Mouse (Mus musculus) midbrain, embryonic 16.5 days (tissue): ENCODE measurements around the gene Cfap20. TPM values are rescaled to one million over a fixed set of nuclear protein-coding genes. Genes with fewer than 3 reads are reported as not detected.
A peak's percentile ranks its signal among the peaks of the same experiment; 100 is the strongest.
"Not testable (repeated sequence)": the region's sequence is repeated elsewhere in the genome, so short reads cannot be mapped to it uniquely, and the experiment has no call there.

Experiments
- ATAC-seq: fragments of 200-750 bp; cut with Nextera tagmentation; 2 replicates; pipeline ENCODE4 v1.8.0; 2017; ENCODE audit warnings: moderate TSS enrichment
- H3K27ac ChIP-seq: fragments of 300-500 bp; sonication (generic); 2 replicates; pipeline ENCODE4 v1.5.1; 2014; ENCODE audit warnings: mild to moderate bottlenecking, low read length, mixed read lengths
- H3K27me3 ChIP-seq: fragments of 300-500 bp; sonication (generic); 2 replicates; pipeline ENCODE4 v1.6.1; 2014; ENCODE audit warnings: low read depth, low read length, mixed read lengths; ENCODE audit not compliant: control insufficient read depth, insufficient read depth
- H3K36me3 ChIP-seq: fragments of 300-500 bp; sonication (generic); 2 replicates; pipeline ENCODE4 v1.6.1; 2014; ENCODE audit warnings: mild to moderate bottlenecking, low read length, moderate library complexity, mixed read lengths; ENCODE audit not compliant: control insufficient read depth, insufficient read depth
- H3K4me1 ChIP-seq: fragments of 300-500 bp; sonication (generic); 2 replicates; pipeline ENCODE4 v1.6.1; 2014; ENCODE audit warnings: mild to moderate bottlenecking, low read length, mixed read lengths; ENCODE audit not compliant: control insufficient read depth, insufficient read depth
- H3K4me2 ChIP-seq: fragments of 300-500 bp; sonication (generic); 2 replicates; pipeline ENCODE4 v1.6.1; 2014; ENCODE audit warnings: mild to moderate bottlenecking, low read length, mixed read lengths
- H3K4me3 ChIP-seq: fragments of 300-500 bp; sonication (generic); 2 replicates; pipeline ENCODE4 v1.5.1; 2014; ENCODE audit warnings: low read depth, mild to moderate bottlenecking, low read length, moderate library complexity, mixed read lengths
- H3K9ac ChIP-seq: fragments of 300-500 bp; sonication (generic); 2 replicates; pipeline ENCODE4 v1.6.1; 2014; ENCODE audit warnings: low read depth, low read length, mixed read lengths
- H3K9me3 ChIP-seq: fragments of 300-500 bp; sonication (generic); replicated peaks from 2 replicates; pipeline ENCODE4 v1.6.1; 2014; ENCODE audit warnings: mild to moderate bottlenecking, low read length, mixed read lengths; ENCODE audit not compliant: control insufficient read depth, poor library complexity, severe bottlenecking
- WGBS: fragments of 180-500 bp; shearing (Covaris S2); extraction: QIAGEN DNeasy Blood & Tissue Kit; methylation state at CpG from one replicate; pipeline ENCODE4 v1.1.7; 2014; 5-methylcytosine and 5-hydroxymethylcytosine counted together
- polyA plus RNA-seq: library from polyadenylated mRNA; unstranded; fragments of >200 nt; fragmentation: Nextera tagmentation; extraction: Ambion mirVana; gene quantifications from 2 replicates; pipeline ENCODE4 v1.2.1, GENCODE M21; 2015

The Cfap20 gene
- polyA plus RNA-seq, 1 experiment from 2014 or later: 128 TPM

DNA sequence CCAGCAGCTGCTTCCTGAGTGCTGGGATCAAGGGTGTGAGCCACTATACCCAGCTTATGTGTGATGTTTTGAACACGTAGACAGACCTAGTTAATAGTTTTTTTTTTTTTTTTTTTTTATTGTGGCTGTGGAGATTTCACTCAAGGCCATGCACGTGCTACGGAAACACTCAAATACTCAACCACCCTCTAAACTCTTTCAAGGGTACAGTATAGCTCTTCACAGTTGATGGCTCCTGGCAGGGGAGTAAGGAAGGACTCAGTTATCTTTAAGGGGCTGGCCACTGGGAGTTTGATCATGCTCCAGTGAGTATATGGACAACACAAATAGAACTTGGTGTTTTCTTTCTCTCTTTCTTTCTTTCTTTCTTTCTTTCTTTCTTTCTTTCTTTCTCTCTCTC, 50.2 kb downstream of the Cfap20 start:
- no peak for ATAC-seq

DNA sequence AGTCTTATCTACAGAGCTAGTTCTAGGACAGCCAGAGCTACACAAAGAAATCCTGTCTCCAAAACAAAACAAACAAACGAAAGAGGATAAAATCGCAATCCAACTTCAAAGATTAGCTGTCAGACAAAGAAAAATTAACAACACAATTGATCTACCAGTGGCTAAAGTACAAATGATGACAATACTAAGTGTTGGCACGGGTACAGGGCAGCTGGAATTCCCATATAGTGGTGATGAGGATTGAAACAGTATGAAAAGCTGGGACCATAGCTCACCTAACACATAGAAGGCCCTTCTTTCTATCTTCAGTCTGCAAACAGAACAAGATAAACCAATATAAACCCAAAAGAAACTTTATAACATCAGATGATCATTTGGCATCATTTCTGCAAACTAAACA, 53.1 kb downstream of the Cfap20 start:
- Histone ChIP-seq H3K9me3 (no peaks in the 10 kb centered on the region), H3K27ac (no peak overlapping the region), H3K4me2 (no peak overlapping the region), H3K4me1 (no peaks in the 10 kb centered on the region), H3K36me3 (no peaks in the 10 kb centered on the region), H3K27me3 (no peaks in the 10 kb centered on the region), H3K9ac (no peak overlapping the region), H3K4me3 (no peak overlapping the region)
- WGBS: 74% methylated on average over 3 of the region's 3 CpGs
- ATAC-seq: no peak

More for the DNA sequence above, 50.2 kb downstream of the Cfap20 start:
- no peak overlapping the region for H3K4me3 ChIP-seq
- H3K9me3 ChIP-seq: no peaks in the 10 kb centered on the region
- H3K36me3 ChIP-seq: no peaks in the 10 kb centered on the region
- WGBS: 85% methylated on average over 3 of the region's 3 CpGs
- no peak overlapping the region for H3K4me2 ChIP-seq
- H3K9ac ChIP-seq: no peak overlapping the region
- H3K27ac ChIP-seq: no peak overlapping the region
- H3K4me1 ChIP-seq: no peaks in the 10 kb centered on the region
- H3K27me3 ChIP-seq: no peaks in the 10 kb centered on the region

GRCm38 (mm10) chr8:95380953-95381352, 53.7 kb downstream of the Cfap20 start:
- H3K27me3 ChIP-seq: no peaks in the 10 kb centered on the region
- no peak overlapping the region for H3K4me3 ChIP-seq
- no peaks in the 10 kb centered on the region for H3K36me3 ChIP-seq
- no peak overlapping the region for H3K4me2 ChIP-seq
- H3K4me1 ChIP-seq: no peaks in the 10 kb centered on the region
- H3K9me3 ChIP-seq: no peaks in the 10 kb centered on the region
- H3K27ac ChIP-seq: no peak overlapping the region
- no peak overlapping the region for H3K9ac ChIP-seq
- no peak for ATAC-seq

DNA sequence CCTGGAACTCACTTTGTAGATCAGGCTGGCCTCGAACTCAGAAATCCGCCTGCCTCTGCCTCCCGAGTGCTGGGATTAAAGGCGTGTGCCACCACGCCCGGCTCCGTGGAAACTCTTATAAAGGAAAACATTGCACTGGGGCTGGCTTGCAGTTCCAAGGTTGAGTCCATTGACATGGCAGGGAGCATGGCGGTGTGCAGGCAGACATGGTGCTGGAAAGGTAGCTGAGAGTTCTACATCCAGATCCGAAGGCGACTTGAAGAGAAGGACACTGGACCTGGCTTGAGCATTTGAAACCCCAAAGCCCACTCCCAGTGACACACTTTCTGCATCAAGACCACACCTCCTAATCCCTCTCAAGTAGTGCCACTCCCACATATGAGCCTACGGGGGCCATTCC, 55.7 kb downstream of the Cfap20 start:
- H3K27ac ChIP-seq, H3K4me2 ChIP-seq, ATAC-seq, H3K4me1 ChIP-seq, H3K9me3 ChIP-seq, H3K4me3 ChIP-seq, H3K27me3 ChIP-seq, H3K9ac ChIP-seq, H3K36me3 ChIP-seq: not testable (repeated sequence)
- 94% methylated on average over 11 of the region's 11 CpGs for WGBS

- no peak overlapping the region for H3K4me2 ChIP-seq
- H3K27ac ChIP-seq: no peak overlapping the region
- H3K4me3 ChIP-seq: no peak overlapping the region
- H3K27me3 ChIP-seq: no peaks in the 10 kb centered on the region
- ATAC-seq: no peak
- WGBS: 66% methylated on average over 7 of the region's 7 CpGs
- 0 out of 2 replicates have a peak, but pooled peaks cover 2% of the 10 kb centered on the region for H3K36me3 ChIP-seq
- no peaks in the 10 kb centered on the region for H3K4me1 ChIP-seq
- no peak overlapping the region for H3K9ac ChIP-seq
- H3K9me3 ChIP-seq: no peaks in the 10 kb centered on the region
Measured at GRCm38 (mm10) chr8:95377863-95378291, 56.8 kb downstream of the Cfap20 start.

DNA sequence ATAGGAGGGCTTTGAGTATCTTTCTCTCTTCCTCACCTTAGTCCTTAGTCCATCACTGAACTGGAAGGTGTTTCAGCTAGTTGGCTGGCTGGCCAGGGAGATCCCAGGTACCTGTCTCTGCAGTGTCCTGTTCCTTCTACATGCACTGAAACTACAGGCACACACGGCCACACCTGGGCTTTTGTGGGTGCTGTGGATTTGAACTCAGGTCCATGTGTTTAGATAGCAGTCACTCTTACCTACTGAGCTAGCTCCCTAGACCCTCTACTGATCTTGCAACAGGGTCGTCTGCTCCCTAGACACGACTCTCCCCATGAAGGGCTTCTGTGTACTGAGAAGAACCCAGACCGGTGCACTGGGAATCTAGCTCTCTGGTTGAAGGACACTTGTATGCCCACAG, 57.6 kb downstream of the Cfap20 start:
- H3K27me3 ChIP-seq: no peaks in the 10 kb centered on the region
- H3K4me2 ChIP-seq: no peak overlapping the region
- 0 out of 2 replicates have a peak, but pooled peaks cover 2% of the 10 kb centered on the region for H3K36me3 ChIP-seq
- no peak overlapping the region for H3K27ac ChIP-seq
- H3K4me3 ChIP-seq: no peak overlapping the region
- H3K9ac ChIP-seq: no peak overlapping the region
- 81% methylated on average over 4 of the region's 4 CpGs for WGBS
- no peaks in the 10 kb centered on the region for H3K4me1 ChIP-seq
- H3K9me3 ChIP-seq: no peaks in the 10 kb centered on the region
- ATAC-seq: no peak

DNA sequence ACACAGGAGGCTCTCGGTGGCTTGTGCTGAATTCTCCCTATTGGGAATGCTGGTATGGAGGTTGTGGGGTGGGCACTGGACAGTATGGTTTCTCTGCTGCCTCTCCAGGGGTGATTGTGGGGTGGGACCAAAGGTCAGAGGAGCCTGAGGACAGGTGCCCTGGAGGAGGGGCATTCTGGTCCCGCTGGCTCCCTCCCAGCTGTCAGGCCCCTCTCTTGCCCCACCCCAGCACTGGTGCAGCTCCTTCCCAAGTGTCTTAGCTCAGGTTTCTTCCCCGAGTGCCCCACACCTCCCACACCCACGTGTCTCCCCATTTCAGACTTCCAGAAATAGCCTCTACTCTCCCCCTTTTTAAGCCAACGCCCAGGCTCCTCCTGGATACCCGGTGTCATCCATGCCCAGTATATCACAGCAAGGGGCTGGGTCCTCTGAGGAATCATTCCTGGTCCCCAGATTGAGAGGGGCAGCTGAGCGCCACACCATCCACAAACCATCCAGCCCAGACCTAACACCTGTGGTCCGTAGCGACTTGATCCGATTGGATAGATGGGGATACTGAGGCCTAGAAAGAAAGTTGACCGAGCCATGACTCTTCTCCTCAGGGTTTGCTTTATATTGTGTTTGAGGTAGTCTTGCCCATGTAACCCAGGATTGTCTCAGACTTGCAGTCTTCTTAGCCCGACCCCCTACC, 58.2 kb downstream of the Cfap20 start:
- no peak overlapping the region for H3K4me2 ChIP-seq
- no peak for ATAC-seq
- H3K9ac ChIP-seq: no peak overlapping the region
- no peaks in the 10 kb centered on the region for H3K27me3 ChIP-seq
- H3K36me3 ChIP-seq: 0 out of 2 replicates have a peak, but pooled peaks cover 2% of the 10 kb centered on the region
- H3K27ac ChIP-seq: no peak overlapping the region
- no peaks in the 10 kb centered on the region for H3K9me3 ChIP-seq
- no peaks in the 10 kb centered on the region for H3K4me1 ChIP-seq
- 83% methylated on average over 12 of the region's 12 CpGs for WGBS
- no peak overlapping the region for H3K4me3 ChIP-seq

GRCm38 (mm10) chr8:95375374-95375930, 59.2 kb downstream of the Cfap20 start:
- WGBS: 88% methylated on average over 7 of the region's 7 CpGs
- H3K9ac ChIP-seq: no peak overlapping the region
- no peak overlapping the region for H3K4me2 ChIP-seq
- H3K36me3 ChIP-seq: peaks cover 4% of the 10 kb centered on the region; the same call in 1 of the 2 replicates
- H3K4me1 ChIP-seq: no peaks in the 10 kb centered on the region
- peak overlapping the region; percentile 29; the same call in 1 of the 2 replicates for H3K27ac ChIP-seq
- H3K4me3 ChIP-seq: no peak overlapping the region
- H3K9me3 ChIP-seq: no peaks in the 10 kb centered on the region
- H3K27me3 ChIP-seq: no peaks in the 10 kb centered on the region
- peak; percentile 54; the same call in 1 of the 2 replicates for ATAC-seq

- no peaks in the 10 kb centered on the region for H3K9me3 ChIP-seq
- H3K4me1 ChIP-seq: no peaks in the 10 kb centered on the region
- ATAC-seq: no peak
- no peak overlapping the region for H3K4me2 ChIP-seq
- WGBS: 76% methylated on average over 3 of the region's 3 CpGs
- no peak overlapping the region for H3K27ac ChIP-seq
- no peak overlapping the region for H3K4me3 ChIP-seq
- no peaks in the 10 kb centered on the region for H3K27me3 ChIP-seq
- H3K36me3 ChIP-seq: peaks cover 4% of the 10 kb centered on the region
- no peak overlapping the region for H3K9ac ChIP-seq
Measured at GRCm38 (mm10) chr8:95374429-95374828, 60.2 kb downstream of the Cfap20 start.
